Mouse (Mus musculus): Measurements from ENCODE around the gene Ptpn14.

The Ptpn14 gene

GRCm38 (mm10) chr1:189777207-189777606, 49.1 kb downstream of the Ptpn14 start:
- DNase-seq = no peak

GRCm38 (mm10) chr1:189778343-189778742, 50.3 kb downstream of the Ptpn14 start:
- DNase-seq = peak in 1 of 2 experiments; percentile 33

GRCm38 (mm10) chr1:189779226-189779625, 51.2 kb downstream of the Ptpn14 start:
- no peak for DNase-seq

- no peak for DNase-seq
Observed at GRCm38 (mm10) chr1:189781721-189782345, 53.8 kb downstream of the Ptpn14 start.

- DNase-seq = no peak
Observed at GRCm38 (mm10) chr1:189782709-189783108, 54.6 kb downstream of the Ptpn14 start.

- no peak for DNase-seq
Observed at GRCm38 (mm10) chr1:189784503-189784902, 56.4 kb downstream of the Ptpn14 start.

- DNase-seq = no peak
Observed at GRCm38 (mm10) chr1:189786707-189787485, 58.8 kb downstream of the Ptpn14 start.

GRCm38 (mm10) chr1:189789545-189789944, 61.5 kb downstream of the Ptpn14 start:
- peak in 1 of 2 experiments; percentile 25 for DNase-seq

GRCm38 (mm10) chr1:189790666-189791065, 62.6 kb downstream of the Ptpn14 start:
- no peak for DNase-seq

GRCm38 (mm10) chr1:189791534-189792217, 63.6 kb downstream of the Ptpn14 start:
- peak in 1 of 2 experiments; percentile 25 for DNase-seq

GRCm38 (mm10) chr1:189792560-189793195, 64.6 kb downstream of the Ptpn14 start:
- DNase-seq = no peak

GRCm38 (mm10) chr1:189798949-189799348, 70.9 kb downstream of the Ptpn14 start:
- no peak for DNase-seq

- no peak for DNase-seq
Observed at GRCm38 (mm10) chr1:189800211-189800961, 72.3 kb downstream of the Ptpn14 start.

GRCm38 (mm10) chr1:189801303-189801702, 73.2 kb downstream of the Ptpn14 start:
- no peak for DNase-seq

GRCm38 (mm10) chr1:189802575-189802974, 74.5 kb downstream of the Ptpn14 start:
- DNase-seq = no peak

- no peak for DNase-seq
Observed at GRCm38 (mm10) chr1:189803742-189804141, 75.7 kb downstream of the Ptpn14 start.

GRCm38 (mm10) chr1:189806533-189807297, 78.6 kb downstream of the Ptpn14 start:
- no peak for DNase-seq

- DNase-seq = no peak
Observed at GRCm38 (mm10) chr1:189808015-189808414, 79.9 kb downstream of the Ptpn14 start.

GRCm38 (mm10) chr1:189808453-189808852, 80.4 kb downstream of the Ptpn14 start:
- DNase-seq = no peak

GRCm38 (mm10) chr1:189811778-189812177, 83.7 kb downstream of the Ptpn14 start:
- DNase-seq = no peak

GRCm38 (mm10) chr1:189814385-189814784, 86.3 kb downstream of the Ptpn14 start:
- no peak for DNase-seq

- DNase-seq = no peak
Observed at GRCm38 (mm10) chr1:189817089-189817488, 89.0 kb downstream of the Ptpn14 start.
